Mouse (Mus musculus) left cerebral cortex, postnatal 25 days (tissue): ENCODE data around the gene Chac2. TPM values are rescaled to one million over a fixed set of nuclear protein-coding genes. Genes with fewer than 3 reads are reported as not detected.

Source experiments
- total RNA-seq, 2 experiments: library from RNA; stranded (reverse); gene quantifications; 2 replicates each; pipeline ENCODE4 v1.2.3; 2021

Chac2 gene
- total RNA-seq, 2 experiments from 2014 or later, result 15.6 to 19.0 TPM

Other genes starting within 250 kb of the Chac2 start
- 10 to 100 TPM; 41.7 to 51.1 TPM for gene Psme4, start 214.6 kb downstream of the Chac2 start, total RNA-seq
- gene Gpr75, start 101.0 kb downstream of the Chac2 start, total RNA-seq, result 10 to 100 TPM; 11.1 to 11.2 TPM
- 10 to 100 TPM; 15.7 to 17.9 TPM for gene Asb3, start 100.9 kb downstream of the Chac2 start, total RNA-seq
- gene Erlec1, start 32.0 kb downstream of the Chac2 start, total RNA-seq, result 10 to 100 TPM; 56.9 to 61.0 TPM
- not detected for gene Gm17332, start 196.1 kb upstream of the Chac2 start, total RNA-seq